Mouse (Mus musculus): ENCODE results near the gene Gdf11.

DNA sequence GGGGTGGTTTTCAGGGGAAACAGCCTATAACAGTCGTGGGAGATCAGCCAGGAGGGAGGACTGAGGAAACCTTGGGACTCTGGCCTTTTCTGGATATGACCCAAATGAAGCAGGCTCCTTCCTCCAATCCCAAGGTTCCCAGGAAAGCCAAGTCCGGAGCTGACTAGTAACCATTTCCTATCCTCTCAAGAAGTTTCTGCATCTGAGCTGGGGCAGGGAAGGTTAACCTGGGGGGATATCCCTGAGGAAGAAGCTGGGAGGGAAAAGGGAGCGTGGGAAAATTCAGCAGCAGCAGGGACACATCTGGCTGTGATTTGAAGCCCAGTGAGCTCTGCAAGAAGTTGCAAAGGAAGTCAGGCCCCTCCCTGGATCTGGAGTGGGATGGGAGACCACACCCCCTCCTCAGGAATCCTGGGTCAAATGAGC, 29.2 kb upstream of the Gdf11 start:
- no peak for TF ChIP-seq CTCF (IDR thresholded peaks at IDR 0.05; ENCODE audit: borderline replicate concordance, insufficient read depth, low read depth, low read length)
- TF ChIP-seq POLR2A (IDR thresholded peaks at IDR 0.05; ENCODE audit: borderline replicate concordance, insufficient read depth, low read length) = no peak

Data from cerebellum, adult 2 months (tissue).